Mouse (Mus musculus): ENCODE results near the gene Pipox. TPM values are rescaled to one million over a fixed set of nuclear protein-coding genes. Genes with fewer than 3 reads are reported as not detected.
A peak's percentile ranks its signal among the peaks of the same experiment; 100 is the strongest.

The Pipox gene
- total RNA-seq, 1 experiment = 27.3 TPM

DNA sequence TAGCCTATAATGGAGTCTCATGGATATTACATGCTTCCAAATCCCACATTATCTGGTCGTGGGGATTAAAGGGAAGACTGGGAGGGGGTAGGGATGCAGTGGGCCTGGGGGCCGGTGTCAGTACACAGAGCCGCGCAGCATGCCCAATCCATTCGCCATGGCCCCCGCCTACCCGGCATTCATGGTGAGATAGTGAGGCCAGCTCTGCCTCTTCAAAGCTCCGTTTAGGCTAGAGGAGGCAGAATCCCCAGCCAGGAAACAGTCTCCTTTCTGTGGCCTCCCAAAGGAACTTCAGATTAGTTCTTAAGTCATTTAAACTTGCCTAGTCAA lies 8.7 kb downstream of the Pipox start:
- peaks cover 19% of the 10 kb centered on the region for H3K36me3 ChIP-seq (ENCODE audit: control insufficient read depth, insufficient read depth, low read length, poor library complexity, severe bottlenecking)
- TF ChIP-seq CHD2 (IDR thresholded peaks at IDR 0.05; ENCODE audit: low read depth, low read length) = no peak
- TF ChIP-seq ZC3H11A (IDR thresholded peaks at IDR 0.05; ENCODE audit: borderline replicate concordance, low read depth, low read length) = no peak
- no peak for TF ChIP-seq MAFK (IDR thresholded peaks at IDR 0.05; ENCODE audit: insufficient read depth, low read depth, low read length)
- no peak for TF ChIP-seq HCFC1 (IDR thresholded peaks at IDR 0.05; ENCODE audit: borderline replicate concordance, insufficient read depth, low read length)
- TF ChIP-seq ZNF384 (IDR thresholded peaks at IDR 0.05; ENCODE audit: low read depth, low read length) = no peak
- H3K4me3 ChIP-seq (ENCODE audit: insufficient read depth in 1 of 2, low read depth in 1 of 2, low read length in 2 of 2, poor library complexity in 1 of 2, severe bottlenecking in 1 of 2) = peak overlapping the region; percentile 50 to 51
- no peaks in the 10 kb centered on the region for H3K9me3 ChIP-seq (ENCODE audit: control insufficient read depth, insufficient read depth, low read depth, low read length)
- in situ Hi-C loops (cut with MboI; ENCODE audit: low sequenced_read_pairs in 2 of 2, unreplicated experiment in 2 of 2) = no loop called here
- DNase-seq (ENCODE audit: low read depth, low spot score) = no peak
- peak overlapping the region; percentile 84 for H3K27ac ChIP-seq (ENCODE audit: insufficient read depth, low read depth, low read length, poor library complexity, severe bottlenecking)
- peak overlapping the region; percentile 64; the same call in 1 of the 2 replicates for H3K9ac ChIP-seq (ENCODE audit: insufficient read depth, low read depth, low read length, poor library complexity, severe bottlenecking)
- peaks cover 25 to 35% of the 10 kb centered on the region in 2 experiments for H3K4me1 ChIP-seq (ENCODE audit: control insufficient read depth in 2 of 2, insufficient read depth in 2 of 2, low read length in 2 of 2, poor library complexity in 1 of 2)

DNA sequence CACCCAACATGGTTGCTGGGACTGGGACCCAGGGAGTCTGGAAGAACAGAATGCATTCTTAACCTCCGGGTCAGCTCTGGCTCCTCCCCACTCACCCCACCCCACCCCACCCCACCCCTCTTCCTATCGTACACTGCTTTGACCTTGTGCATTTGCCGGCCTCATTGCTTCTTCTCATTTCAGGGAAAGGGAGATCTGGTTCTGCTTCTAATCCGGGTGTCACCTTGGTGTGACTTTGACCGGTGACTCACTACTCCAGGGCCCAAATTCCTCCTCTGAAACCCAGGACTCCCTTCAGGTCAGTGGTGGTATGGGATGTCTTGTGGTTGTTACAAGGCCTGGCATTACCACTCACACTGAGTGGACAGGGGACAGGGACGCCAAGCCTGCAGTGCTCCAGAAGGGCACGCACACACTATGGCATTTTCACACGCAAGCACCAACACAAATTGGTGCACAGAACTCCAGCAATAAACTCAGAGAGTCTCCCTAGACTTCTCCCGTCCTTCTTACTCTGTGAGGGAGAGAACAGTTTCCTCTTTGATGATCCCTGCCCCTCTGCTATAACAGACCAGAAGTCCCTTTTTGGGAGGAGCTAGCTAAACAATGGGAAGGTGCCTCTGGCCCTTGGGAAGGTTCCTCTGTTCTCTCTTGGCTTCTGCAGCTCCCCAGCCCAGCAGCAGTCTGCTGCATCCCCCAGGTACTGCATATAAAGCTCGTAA lies 9.2 kb downstream of the Pipox start:
- DNase-seq (ENCODE audit: low read depth, low spot score) = peak; percentile 61

DNA sequence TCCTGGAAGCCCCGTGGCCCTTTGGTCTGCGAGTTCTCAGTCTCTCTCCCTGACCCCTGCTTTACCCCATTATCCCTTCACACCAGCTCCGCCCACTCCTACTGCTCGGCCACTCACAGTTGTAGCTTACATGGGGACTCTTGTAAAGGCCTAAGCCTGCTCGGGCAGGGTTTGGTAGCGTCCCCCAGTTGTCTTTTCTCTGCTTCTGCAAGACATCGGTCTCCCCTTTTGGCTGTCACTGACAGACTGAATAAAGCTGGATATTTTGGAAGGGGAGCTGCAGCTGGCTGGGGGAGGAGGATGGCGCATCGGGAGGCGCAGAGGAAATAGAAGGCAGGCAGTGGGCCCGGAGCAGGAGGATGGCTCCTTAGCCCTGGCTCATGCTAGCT lies 17.1 kb downstream of the Pipox start:
- Histone ChIP-seq H3K27ac (ENCODE audit: insufficient read depth, low read depth, low read length, poor library complexity, severe bottlenecking) (peak overlapping the region; percentile 28), H3K36me3 (ENCODE audit: control insufficient read depth, insufficient read depth, low read length, poor library complexity, severe bottlenecking) (peaks cover 2% of the 10 kb centered on the region; the same call in 1 of the 2 replicates), H3K4me1 (ENCODE audit: control insufficient read depth in 2 of 2, insufficient read depth in 2 of 2, low read length in 2 of 2, poor library complexity in 1 of 2) (peaks cover 17 to 29% of the 10 kb centered on the region in 2 experiments), H3K4me3 (ENCODE audit: insufficient read depth in 1 of 2, low read depth in 1 of 2, low read length in 2 of 2, poor library complexity in 1 of 2, severe bottlenecking in 1 of 2) (peak overlapping the region; percentile 39 to 53), H3K9me3 (ENCODE audit: control insufficient read depth, insufficient read depth, low read depth, low read length) (no peaks in the 10 kb centered on the region), H3K9ac (ENCODE audit: insufficient read depth, low read depth, low read length, poor library complexity, severe bottlenecking) (peak overlapping the region; percentile 42; the same call in 1 of the 2 replicates)
- no peak for TF ChIP-seq MAFK (IDR thresholded peaks at IDR 0.05; ENCODE audit: insufficient read depth, low read depth, low read length)
- DNase-seq (ENCODE audit: low read depth, low spot score) = peak; percentile 37
- in situ Hi-C loops (cut with MboI; ENCODE audit: low sequenced_read_pairs in 2 of 2, unreplicated experiment in 2 of 2) = no loop called here

More for the DNA sequence above, 9.2 kb downstream of the Pipox start:
- no peak for TF ChIP-seq MAFK (IDR thresholded peaks at IDR 0.05; ENCODE audit: insufficient read depth, low read depth, low read length)
- no peak for TF ChIP-seq CHD2 (IDR thresholded peaks at IDR 0.05; ENCODE audit: low read depth, low read length)
- no peak for TF ChIP-seq HCFC1 (IDR thresholded peaks at IDR 0.05; ENCODE audit: borderline replicate concordance, insufficient read depth, low read length)
- TF ChIP-seq ZC3H11A (IDR thresholded peaks at IDR 0.05; ENCODE audit: borderline replicate concordance, low read depth, low read length) = no peak
- Histone ChIP-seq H3K36me3 (ENCODE audit: control insufficient read depth, insufficient read depth, low read length, poor library complexity, severe bottlenecking) (peaks cover 18% of the 10 kb centered on the region), H3K4me1 (ENCODE audit: control insufficient read depth in 2 of 2, insufficient read depth in 2 of 2, low read length in 2 of 2, poor library complexity in 1 of 2) (peaks cover 25 to 34% of the 10 kb centered on the region in 2 experiments), H3K9ac (ENCODE audit: insufficient read depth, low read depth, low read length, poor library complexity, severe bottlenecking) (peak overlapping the region; percentile 64; the same call in 1 of the 2 replicates), H3K4me3 (ENCODE audit: insufficient read depth in 1 of 2, low read depth in 1 of 2, low read length in 2 of 2, poor library complexity in 1 of 2, severe bottlenecking in 1 of 2) (peak overlapping the region; percentile 50 to 51), H3K27ac (ENCODE audit: insufficient read depth, low read depth, low read length, poor library complexity, severe bottlenecking) (peak overlapping the region; percentile 84), H3K9me3 (ENCODE audit: control insufficient read depth, insufficient read depth, low read depth, low read length) (no peaks in the 10 kb centered on the region)
- in situ Hi-C loops (cut with MboI; ENCODE audit: low sequenced_read_pairs in 2 of 2, unreplicated experiment in 2 of 2) = no loop called here

DNA sequence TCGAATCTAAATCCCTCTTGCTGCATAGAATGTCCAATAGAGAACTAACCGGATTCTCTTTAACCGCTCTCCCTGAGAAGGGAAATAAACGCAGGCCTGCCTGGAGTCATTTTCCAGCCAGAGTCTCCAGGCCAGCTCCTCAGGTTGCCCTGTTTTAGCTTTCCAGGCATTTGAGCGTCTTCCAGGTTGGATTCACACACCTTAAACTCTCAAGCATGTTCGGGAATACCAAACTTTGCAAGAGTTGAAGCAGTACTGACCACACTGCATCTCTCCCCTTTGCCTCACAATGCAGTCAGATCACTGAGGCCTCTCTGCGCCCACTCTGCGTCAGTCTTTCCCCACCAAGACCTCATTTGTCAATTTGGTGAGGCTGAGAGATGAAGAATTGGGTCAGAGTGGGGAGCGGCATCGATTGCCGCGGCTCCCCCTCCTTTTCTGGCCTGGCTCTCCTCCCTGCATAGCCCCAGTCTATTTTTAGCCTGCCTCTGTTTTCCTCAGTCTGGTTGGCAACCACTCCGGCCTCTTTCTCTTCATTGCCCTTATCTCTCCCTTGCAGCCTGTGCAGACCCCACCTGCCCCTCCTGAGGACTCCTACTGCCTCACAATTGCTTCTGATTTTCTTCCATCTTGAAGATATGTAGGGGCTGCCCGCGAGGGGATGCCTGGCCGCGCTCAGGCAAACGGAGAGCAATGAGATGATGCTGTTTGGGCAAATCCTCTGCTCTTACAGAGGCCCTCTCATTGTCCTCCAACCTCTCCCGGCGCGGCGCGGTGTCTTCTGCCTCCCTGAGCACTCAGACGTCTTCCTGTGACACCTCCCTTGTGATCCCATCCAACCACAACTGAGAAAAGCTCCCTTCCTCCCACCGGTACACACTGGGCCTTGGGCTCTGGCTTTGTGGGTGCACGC lies 17.8 kb downstream of the Pipox start:
- peaks cover 17 to 29% of the 10 kb centered on the region in 2 experiments for H3K4me1 ChIP-seq (ENCODE audit: control insufficient read depth in 2 of 2, insufficient read depth in 2 of 2, low read length in 2 of 2, poor library complexity in 1 of 2)
- DNase-seq (ENCODE audit: low read depth, low spot score) = no peak
- H3K9me3 ChIP-seq (ENCODE audit: control insufficient read depth, insufficient read depth, low read depth, low read length) = no peaks in the 10 kb centered on the region
- H3K9ac ChIP-seq (ENCODE audit: insufficient read depth, low read depth, low read length, poor library complexity, severe bottlenecking) = peak overlapping the region; percentile 42; the same call in 1 of the 2 replicates
- H3K4me3 ChIP-seq (ENCODE audit: insufficient read depth in 1 of 2, low read depth in 1 of 2, low read length in 2 of 2, poor library complexity in 1 of 2, severe bottlenecking in 1 of 2) = peak overlapping the region; percentile 39 to 53
- no peak for TF ChIP-seq CHD2 (IDR thresholded peaks at IDR 0.05; ENCODE audit: low read depth, low read length)
- no peak for TF ChIP-seq ZNF384 (IDR thresholded peaks at IDR 0.05; ENCODE audit: low read depth, low read length)
- no peak for TF ChIP-seq ZC3H11A (IDR thresholded peaks at IDR 0.05; ENCODE audit: borderline replicate concordance, low read depth, low read length)
- no peak for TF ChIP-seq MAFK (IDR thresholded peaks at IDR 0.05; ENCODE audit: insufficient read depth, low read depth, low read length)
- TF ChIP-seq HCFC1 (IDR thresholded peaks at IDR 0.05; ENCODE audit: borderline replicate concordance, insufficient read depth, low read length) = no peak
- H3K36me3 ChIP-seq (ENCODE audit: control insufficient read depth, insufficient read depth, low read length, poor library complexity, severe bottlenecking) = no peaks in the 10 kb centered on the region
- peak overlapping the region; percentile 28 for H3K27ac ChIP-seq (ENCODE audit: insufficient read depth, low read depth, low read length, poor library complexity, severe bottlenecking)
- in situ Hi-C loops (cut with MboI; ENCODE audit: low sequenced_read_pairs in 2 of 2, unreplicated experiment in 2 of 2) = no loop called here
